Mouse (Mus musculus) hindbrain, embryonic 14.5 days (tissue): ENCODE measurements at regions not wholly inside any gene's neighbourhood (a gene's known extent, or its start where the extent isn't known, plus 50 kb on each side); places are given as distances from the start of the nearest gene placed in this dataset.

ENCODE experiments used
- ATAC-seq: fragments of 200-750 bp; cut with Nextera tagmentation; 2 replicates; pipeline ENCODE4 v1.8.0; 2017; ENCODE audit warnings: moderate number of reproducible peaks, mild to moderate bottlenecking, moderate TSS enrichment, moderate library complexity; ENCODE audit not compliant: low FRiP score
- DNase-seq: peaks from one replicate; pipeline ENCODE4 v3.0.0-alpha.2; 2015; ENCODE audit warnings: low spot score
- H3K27ac ChIP-seq: fragments of 300-500 bp; sonication (generic); 2 replicates; pipeline ENCODE4 v1.5.1; 2014; ENCODE audit warnings: mild to moderate bottlenecking, moderate library complexity
- H3K27me3 ChIP-seq: fragments of 300-500 bp; sonication (generic); 2 replicates; pipeline ENCODE4 v1.6.1; 2014; ENCODE audit warnings: mild to moderate bottlenecking, low read length, mixed read lengths; ENCODE audit not compliant: control insufficient read depth, insufficient read depth
- H3K36me3 ChIP-seq: fragments of 300-500 bp; sonication (generic); replicated peaks from 2 replicates; pipeline ENCODE4 v1.6.1; 2014; ENCODE audit not compliant: control insufficient read depth, insufficient read depth
- H3K4me1 ChIP-seq: fragments of 300-500 bp; sonication (generic); replicated peaks from 2 replicates; pipeline ENCODE4 v1.6.1; 2014; ENCODE audit warnings: antibody characterized with exemption, low read length, mixed read lengths; ENCODE audit not compliant: control insufficient read depth, insufficient read depth
- H3K4me2 ChIP-seq: fragments of 300-500 bp; sonication (generic); replicated peaks from 2 replicates; pipeline ENCODE4 v1.6.1; 2014; ENCODE audit warnings: mild to moderate bottlenecking, moderate library complexity
- H3K4me3 ChIP-seq: fragments of 300-500 bp; sonication (generic); replicated peaks from 2 replicates; pipeline ENCODE4 v1.5.1; 2014; ENCODE audit warnings: mild to moderate bottlenecking, low read length
- H3K9ac ChIP-seq: fragments of 300-500 bp; sonication (generic); 2 replicates; pipeline ENCODE4 v1.6.1; 2014
- H3K9me3 ChIP-seq: fragments of 300-500 bp; sonication (generic); 2 replicates; pipeline ENCODE4 v1.6.1; 2016; ENCODE audit warnings: low read length; ENCODE audit not compliant: control insufficient read depth
- WGBS: fragments of 180-500 bp; shearing (Covaris S2); extraction: QIAGEN DNeasy Blood & Tissue Kit; methylation state at CpG from one replicate; pipeline ENCODE4 v1.1.7; 2014; 5-methylcytosine and 5-hydroxymethylcytosine counted together

DNA sequence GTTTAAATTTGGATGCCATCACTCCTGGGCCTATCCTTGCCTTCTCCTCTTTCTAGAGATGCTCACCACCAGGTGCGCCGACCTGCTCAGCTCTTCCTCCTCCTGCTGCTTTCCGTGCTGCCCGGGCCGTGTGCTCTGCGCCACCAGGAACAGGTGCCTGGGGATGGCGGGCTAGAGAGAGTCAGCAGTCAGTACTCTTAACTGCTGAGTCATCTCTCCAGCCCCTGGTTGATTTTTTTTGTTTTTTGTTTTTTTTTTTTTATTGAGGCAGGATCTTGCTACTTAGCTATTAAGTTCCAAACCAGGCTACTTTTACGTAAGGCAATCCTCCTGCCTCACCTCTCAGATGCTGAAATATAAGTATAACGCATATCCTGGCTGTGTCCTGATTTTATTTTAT, 59.8 kb upstream of the Larp1 start:
- Histone ChIP-seq H3K4me2 (no peak overlapping the region), H3K4me3 (no peak overlapping the region), H3K36me3 (no peaks in the 10 kb centered on the region), H3K4me1 (no peaks in the 10 kb centered on the region), H3K27ac (no peak overlapping the region), H3K27me3 (no peaks in the 10 kb centered on the region), H3K9me3 (no peaks in the 10 kb centered on the region), H3K9ac (no peak overlapping the region)
- 62% methylated on average over 9 of the region's 9 CpGs for WGBS
- DNase-seq (no peak), ATAC-seq (no peak)

DNA sequence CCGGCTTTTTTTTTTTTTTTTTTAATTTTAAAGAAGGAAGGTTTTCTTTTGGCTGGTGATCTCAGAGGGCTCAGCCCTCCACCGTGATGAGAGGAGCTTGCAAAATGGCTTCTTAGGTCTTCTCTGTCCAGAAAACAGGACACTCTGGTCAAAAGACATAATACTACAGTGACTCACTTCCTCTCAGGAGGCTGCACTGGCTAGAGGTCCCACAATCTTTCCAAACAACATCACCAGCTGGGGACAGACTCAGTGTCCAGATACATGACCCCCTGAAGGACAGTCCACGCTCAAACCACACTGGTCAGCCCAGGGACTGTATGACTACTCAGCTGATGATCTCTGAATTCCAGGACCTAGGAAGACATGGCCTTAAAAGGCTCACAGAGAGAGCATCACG, 61.5 kb upstream of the Larp1 start:
- H3K4me1 ChIP-seq: no peaks in the 10 kb centered on the region

DNA sequence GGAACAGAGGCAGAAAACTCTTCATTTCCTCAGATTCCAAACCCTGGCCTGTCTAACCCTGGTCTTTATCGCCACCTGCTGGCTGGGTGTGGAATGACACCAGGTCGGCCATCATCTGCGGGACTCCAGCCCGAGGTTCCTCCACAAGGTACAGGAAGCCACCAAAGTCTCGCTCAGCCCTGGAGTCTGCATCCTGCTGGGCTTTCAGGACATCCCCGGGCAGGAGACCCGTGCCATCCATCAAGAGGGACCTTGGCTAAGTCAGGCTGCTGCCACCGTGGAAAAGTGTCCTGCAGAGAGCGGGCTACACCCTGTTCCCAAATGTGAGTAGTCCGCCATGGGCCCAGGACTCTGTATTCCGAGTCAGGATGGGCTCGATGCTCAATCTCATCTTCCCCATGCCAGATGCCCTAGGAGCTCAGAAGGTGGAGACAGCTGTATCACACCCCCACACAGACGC, 74.4 kb upstream of the Larp1 start:
- peak overlapping the region; percentile 44 for H3K4me2 ChIP-seq
- ATAC-seq (peak; percentile 66; the same call in 1 of the 2 replicates), DNase-seq (peak; percentile 95)
- no peak overlapping the region for H3K27ac ChIP-seq
- WGBS: 10% methylated on average over 13 of the region's 13 CpGs
- peaks cover 1% of the 10 kb centered on the region for H3K4me1 ChIP-seq
- no peaks in the 10 kb centered on the region for H3K36me3 ChIP-seq
- peak overlapping the region; percentile 46 for H3K9ac ChIP-seq
- no peak overlapping the region; the same call in 1 of the 2 replicates for H3K4me3 ChIP-seq
- H3K9me3 ChIP-seq: no peaks in the 10 kb centered on the region
- H3K27me3 ChIP-seq: no peaks in the 10 kb centered on the region

More for the DNA sequence above, 61.5 kb upstream of the Larp1 start:
- Histone ChIP-seq H3K4me2 (no peak overlapping the region), H3K36me3 (no peaks in the 10 kb centered on the region), H3K9ac (no peak overlapping the region), H3K27me3 (no peaks in the 10 kb centered on the region), H3K9me3 (no peaks in the 10 kb centered on the region), H3K27ac (no peak overlapping the region), H3K4me3 (no peak overlapping the region)
- 85% methylated on average over 4 of the region's 4 CpGs for WGBS
- ATAC-seq (no peak), DNase-seq (no peak)

DNA sequence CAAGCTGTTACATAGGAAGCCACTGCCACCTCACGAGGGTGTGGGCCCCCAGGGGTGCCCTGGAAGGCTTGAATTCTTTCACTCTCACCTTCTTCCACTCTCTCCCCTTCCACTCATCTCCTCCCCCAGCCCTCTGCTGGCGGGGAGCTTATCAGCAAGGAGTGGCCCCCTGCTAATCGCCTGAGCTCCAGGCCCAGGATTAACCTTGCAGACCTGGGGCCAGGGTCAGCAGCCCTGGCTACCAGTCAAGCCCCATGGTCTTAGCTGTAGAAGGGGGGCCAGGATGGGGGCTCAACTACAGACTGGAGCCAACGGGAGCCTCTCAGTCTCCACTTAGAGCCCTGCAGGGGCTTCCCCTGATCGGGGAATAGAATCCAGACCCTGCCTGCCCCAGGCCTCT, 75.8 kb upstream of the Larp1 start:
- H3K36me3 ChIP-seq: no peaks in the 10 kb centered on the region
- H3K27ac ChIP-seq: no peak overlapping the region
- H3K4me1 ChIP-seq: peaks cover 3% of the 10 kb centered on the region
- ATAC-seq (no peak), DNase-seq (no peak)
- no peaks in the 10 kb centered on the region for H3K9me3 ChIP-seq
- H3K4me2 ChIP-seq: no peak overlapping the region
- H3K27me3 ChIP-seq: no peaks in the 10 kb centered on the region
- WGBS: 13% methylated on average over 5 of the region's 5 CpGs
- H3K4me3 ChIP-seq: no peak overlapping the region
- no peak overlapping the region for H3K9ac ChIP-seq

DNA sequence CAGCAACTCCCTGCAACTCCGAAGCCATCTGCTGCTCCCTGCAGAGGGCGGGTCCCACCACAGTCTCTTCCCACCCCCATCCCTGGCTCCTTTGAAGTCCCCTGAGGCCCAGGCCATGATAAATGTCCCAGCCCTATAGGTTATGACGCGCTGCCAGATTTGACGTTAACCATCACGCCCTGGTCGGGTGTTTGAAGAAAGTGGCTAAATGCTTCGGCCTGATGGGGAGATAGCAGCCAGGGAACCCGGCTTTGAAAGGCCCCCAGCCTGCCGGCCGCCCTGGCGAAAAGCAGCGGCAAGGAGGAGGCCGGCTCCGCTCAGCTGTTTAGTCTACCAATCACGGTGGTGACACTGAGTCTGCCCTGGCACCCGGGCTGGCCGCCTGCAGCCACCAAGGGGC, 79.4 kb upstream of the Larp1 start:
- Histone ChIP-seq H3K27me3 (no peaks in the 10 kb centered on the region), H3K9me3 (no peaks in the 10 kb centered on the region), H3K4me3 (no peak overlapping the region), H3K4me2 (peak overlapping the region; percentile 40), H3K9ac (peak overlapping the region; percentile 21; the same call in 1 of the 2 replicates), H3K4me1 (peaks cover 3% of the 10 kb centered on the region), H3K27ac (no peak overlapping the region), H3K36me3 (no peaks in the 10 kb centered on the region)
- ATAC-seq (no peak), DNase-seq (no peak)
- 7% methylated on average over 18 of the region's 18 CpGs for WGBS

DNA sequence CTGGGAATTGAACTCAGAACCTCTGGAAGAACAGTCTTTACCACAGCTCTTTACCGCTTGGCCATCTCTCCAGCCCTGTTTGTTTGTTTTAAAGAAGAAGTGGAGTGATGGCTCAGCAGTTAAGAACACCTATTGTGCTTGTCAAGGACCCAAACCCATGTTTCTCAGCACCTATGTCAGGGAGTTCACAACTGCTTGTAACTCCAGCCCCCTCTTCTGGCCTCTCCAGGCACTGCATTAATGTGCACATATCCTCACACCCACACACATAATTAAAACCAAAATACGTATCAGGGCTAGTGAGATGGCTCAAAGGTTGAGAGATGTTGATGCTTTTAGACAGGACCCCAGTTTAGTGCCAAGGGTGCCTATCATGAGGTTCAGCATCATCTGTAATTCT, 87.6 kb upstream of the Hand1 start:
- no peak overlapping the region for H3K4me2 ChIP-seq
- no peak overlapping the region for H3K9ac ChIP-seq
- no peak overlapping the region for H3K4me3 ChIP-seq
- H3K9me3 ChIP-seq: no peaks in the 10 kb centered on the region
- H3K36me3 ChIP-seq: no peaks in the 10 kb centered on the region
- DNase-seq: no peak
- 83% methylated on average over 2 of the region's 2 CpGs for WGBS
- no peaks in the 10 kb centered on the region for H3K4me1 ChIP-seq
- no peaks in the 10 kb centered on the region for H3K27me3 ChIP-seq
- H3K27ac ChIP-seq: no peak overlapping the region
- ATAC-seq: no peak

DNA sequence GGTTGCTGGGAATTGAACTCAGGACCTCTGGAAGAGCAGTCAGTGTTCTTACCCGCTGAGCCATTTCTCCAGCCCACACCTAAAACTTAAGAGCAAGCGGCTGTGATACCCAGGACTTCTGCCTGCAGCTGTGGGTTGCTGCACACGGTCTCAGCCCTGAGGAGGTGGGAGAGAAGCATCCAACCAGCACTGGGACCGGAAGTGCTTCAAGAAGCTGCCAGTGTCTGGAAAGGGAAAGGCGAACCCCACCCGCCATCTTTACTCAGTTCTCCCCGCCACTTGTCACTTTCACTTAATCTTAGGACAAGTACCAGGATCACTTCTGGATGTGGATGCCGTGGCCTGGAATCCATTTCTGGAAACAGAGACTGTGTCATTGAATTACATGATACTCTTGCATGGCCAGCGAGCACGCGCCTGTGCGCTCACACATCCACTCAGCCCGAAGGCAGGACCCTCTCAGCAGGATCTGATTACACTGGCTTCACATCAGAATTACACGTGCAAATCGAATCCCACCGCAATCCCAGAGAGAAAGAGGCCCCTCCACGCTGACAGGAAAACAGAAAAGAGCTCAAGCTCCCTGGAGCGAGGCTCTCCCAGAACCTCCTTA, 85.9 kb upstream of the Hand1 start:
- Histone ChIP-seq H3K9me3 (no peaks in the 10 kb centered on the region), H3K4me1 (no peaks in the 10 kb centered on the region), H3K27ac (no peak overlapping the region), H3K36me3 (no peaks in the 10 kb centered on the region), H3K4me3 (no peak overlapping the region), H3K27me3 (no peaks in the 10 kb centered on the region), H3K4me2 (no peak overlapping the region), H3K9ac (no peak overlapping the region)
- 80% methylated on average over 18 of the region's 18 CpGs for WGBS
- DNase-seq (no peak), ATAC-seq (no peak)

DNA sequence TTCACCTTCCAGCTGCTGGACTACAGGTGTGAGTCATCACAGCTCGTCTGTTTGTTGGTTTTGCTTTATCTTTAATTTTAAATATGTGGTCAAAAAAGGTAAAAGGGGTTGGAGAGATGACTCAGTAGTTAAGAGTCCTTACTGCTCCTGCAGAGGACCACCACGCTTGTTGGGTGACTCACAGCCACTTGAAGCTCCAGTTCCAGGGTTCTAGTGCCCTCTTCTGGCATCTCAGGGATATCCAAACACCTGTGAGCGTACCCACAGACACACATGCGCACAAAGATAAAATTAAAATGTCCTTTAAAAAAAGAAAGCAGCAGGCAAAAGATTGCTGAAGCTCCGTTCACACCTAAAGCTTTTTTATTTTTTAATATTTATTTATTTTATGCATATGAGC, 85.4 kb upstream of the Hand1 start:
- no peak overlapping the region for H3K4me3 ChIP-seq
- WGBS: 76% methylated on average over 5 of the region's 5 CpGs
- H3K4me2 ChIP-seq: no peak overlapping the region
- H3K27me3 ChIP-seq: no peaks in the 10 kb centered on the region
- ATAC-seq (no peak), DNase-seq (no peak)
- H3K9me3 ChIP-seq: no peaks in the 10 kb centered on the region
- no peaks in the 10 kb centered on the region for H3K36me3 ChIP-seq
- H3K27ac ChIP-seq: no peak overlapping the region
- H3K4me1 ChIP-seq: no peaks in the 10 kb centered on the region
- H3K9ac ChIP-seq: no peak overlapping the region

GRCm38 (mm10) chr11:57916016-57916415, 83.4 kb upstream of the Hand1 start:
- Histone ChIP-seq H3K4me2 (no peak overlapping the region), H3K4me1 (no peaks in the 10 kb centered on the region), H3K4me3 (no peak overlapping the region), H3K27ac (no peak overlapping the region), H3K9ac (no peak overlapping the region), H3K36me3 (no peaks in the 10 kb centered on the region), H3K9me3 (no peaks in the 10 kb centered on the region), H3K27me3 (no peaks in the 10 kb centered on the region)
- no peak for DNase-seq
- WGBS: 53% methylated on average over 6 of the region's 6 CpGs
- ATAC-seq: no peak
